Mouse (Mus musculus): Measurements from ENCODE around the gene Zbtb41. TPM values are rescaled to one million over a fixed set of nuclear protein-coding genes. Genes with fewer than 3 reads are reported as not detected.
"Not testable (repeated sequence)": the region's sequence is repeated elsewhere in the genome, so short reads cannot be mapped to it uniquely, and the experiment has no call there.

Gene Zbtb41
- polyA plus RNA-seq, 1 experiment: 2.0 TPM

DNA sequence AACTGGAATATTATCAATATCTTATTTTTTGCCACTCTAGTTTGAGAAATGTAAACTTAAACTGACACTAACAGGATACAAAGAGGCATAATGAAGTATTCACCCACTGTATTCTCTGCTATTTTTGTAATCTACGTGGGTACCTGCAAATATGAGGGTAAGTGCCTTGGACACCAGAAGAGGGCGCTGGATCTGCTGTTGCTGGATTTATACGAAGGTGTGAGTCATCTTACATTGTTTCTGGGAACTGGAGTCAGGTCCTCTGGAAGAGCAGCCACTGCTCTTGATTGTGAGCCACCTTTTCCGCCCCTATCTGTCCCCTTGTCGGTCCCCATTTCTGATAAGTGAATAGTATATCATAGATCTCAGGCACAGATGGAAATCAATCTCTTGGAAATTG lies 14.4 kb upstream of the Zbtb41 start:
- no peak overlapping the region for H3K4me3 ChIP-seq
- H3K27me3 ChIP-seq (ENCODE audit: control insufficient read depth, insufficient read depth, insufficient read length): no peaks in the 10 kb centered on the region
- no peak overlapping the region for H3K4me2 ChIP-seq (ENCODE audit: low read depth)
- TF ChIP-seq MYOD1 (IDR thresholded peaks at IDR 0.05; ENCODE audit: control insufficient read depth in 1 of 3, insufficient read length in 2 of 3, low read depth in 2 of 3) (no peak), CEBPB (IDR thresholded peaks at IDR 0.05; ENCODE audit: insufficient read depth, poor library complexity, severe bottlenecking) (no peak), SRF (IDR thresholded peaks at IDR 0.05; ENCODE audit: control insufficient read depth, insufficient read length, low read depth) (no peak), POLR2AphosphoS2 (IDR thresholded peaks at IDR 0.05; ENCODE audit: insufficient read length, low read depth) (no peak), E2F4 (IDR thresholded peaks at IDR 0.05; ENCODE audit: insufficient read depth) (no peak)
- no peaks in the 10 kb centered on the region for H3K79me2 ChIP-seq (ENCODE audit: control insufficient read depth, insufficient read depth)
- no peaks in the 10 kb centered on the region for H3K36me3 ChIP-seq (ENCODE audit: control insufficient read depth, insufficient read depth)
- no peak overlapping the region for H3ac ChIP-seq (ENCODE audit: control insufficient read depth, insufficient read length)

GRCm38 (mm10) chr1:139412365-139412764 lies 9.7 kb upstream of the Zbtb41 start:
- not testable (repeated sequence) for H3K4me3 ChIP-seq; H3K4me2 ChIP-seq (ENCODE audit: low read depth); H3ac ChIP-seq (ENCODE audit: control insufficient read depth, insufficient read length); H3K36me3 ChIP-seq (ENCODE audit: control insufficient read depth, insufficient read depth); H3K27me3 ChIP-seq (ENCODE audit: control insufficient read depth, insufficient read depth, insufficient read length); H3K79me2 ChIP-seq (ENCODE audit: control insufficient read depth, insufficient read depth)

DNA sequence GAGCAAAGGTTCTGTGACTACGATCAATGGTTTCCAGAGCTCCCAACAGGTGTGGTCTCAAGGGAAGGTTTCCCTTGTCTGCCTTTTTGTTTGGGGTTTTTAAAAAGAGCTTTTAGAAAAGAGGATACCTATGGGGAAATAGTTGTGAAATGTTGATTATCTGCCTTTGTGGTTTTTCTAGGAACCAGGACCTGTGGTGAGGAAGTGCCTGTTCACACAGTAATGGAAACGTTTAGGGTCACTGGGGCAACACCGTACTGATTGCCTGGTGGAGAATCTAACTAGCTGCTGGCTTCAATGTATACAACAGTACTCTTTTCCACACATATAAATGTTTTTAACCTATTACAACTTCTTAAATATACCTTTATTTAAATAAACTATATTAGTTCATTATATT lies 8.6 kb upstream of the Zbtb41 start:
- no peak overlapping the region for H3ac ChIP-seq (ENCODE audit: control insufficient read depth, insufficient read length)
- H3K4me2 ChIP-seq (ENCODE audit: low read depth): no peak overlapping the region
- no peak overlapping the region for H3K4me3 ChIP-seq
- H3K27me3 ChIP-seq (ENCODE audit: control insufficient read depth, insufficient read depth, insufficient read length): no peaks in the 10 kb centered on the region
- no peaks in the 10 kb centered on the region for H3K79me2 ChIP-seq (ENCODE audit: control insufficient read depth, insufficient read depth)
- TF ChIP-seq MAX (IDR thresholded peaks at IDR 0.05; ENCODE audit: low read depth): no peak
- TF ChIP-seq TCF12 (IDR thresholded peaks at IDR 0.05; ENCODE audit: insufficient read depth, poor library complexity, severe bottlenecking): no peak
- TF ChIP-seq USF1 (IDR thresholded peaks at IDR 0.05; ENCODE audit: low read depth): no peak
- TF ChIP-seq E2F4 (IDR thresholded peaks at IDR 0.05; ENCODE audit: insufficient read depth): no peak
- no peak for TF ChIP-seq TCF3 (IDR thresholded peaks at IDR 0.05; ENCODE audit: insufficient read length, low read depth)
- TF ChIP-seq POLR2A (IDR thresholded peaks at IDR 0.05; ENCODE audit: insufficient read length, low read depth): no peak
- TF ChIP-seq POLR2AphosphoS2 (IDR thresholded peaks at IDR 0.05; ENCODE audit: insufficient read length, low read depth): no peak
- TF ChIP-seq REST (IDR thresholded peaks at IDR 0.05; ENCODE audit: insufficient read depth, insufficient read length): no peak
- TF ChIP-seq MYOG (IDR thresholded peaks at IDR 0.05; ENCODE audit: control insufficient read depth in 1 of 3, insufficient read depth in 1 of 3, insufficient read length in 2 of 3, low read depth in 2 of 3): no peak
- TF ChIP-seq CEBPB (IDR thresholded peaks at IDR 0.05; ENCODE audit: insufficient read depth, poor library complexity, severe bottlenecking): no peak
- TF ChIP-seq MYOD1 (IDR thresholded peaks at IDR 0.05; ENCODE audit: control insufficient read depth in 1 of 3, insufficient read length in 2 of 3, low read depth in 2 of 3): no peak
- TF ChIP-seq SRF (IDR thresholded peaks at IDR 0.05; ENCODE audit: control insufficient read depth, insufficient read length, low read depth): no peak
- no peaks in the 10 kb centered on the region for H3K36me3 ChIP-seq (ENCODE audit: control insufficient read depth, insufficient read depth)

DNA sequence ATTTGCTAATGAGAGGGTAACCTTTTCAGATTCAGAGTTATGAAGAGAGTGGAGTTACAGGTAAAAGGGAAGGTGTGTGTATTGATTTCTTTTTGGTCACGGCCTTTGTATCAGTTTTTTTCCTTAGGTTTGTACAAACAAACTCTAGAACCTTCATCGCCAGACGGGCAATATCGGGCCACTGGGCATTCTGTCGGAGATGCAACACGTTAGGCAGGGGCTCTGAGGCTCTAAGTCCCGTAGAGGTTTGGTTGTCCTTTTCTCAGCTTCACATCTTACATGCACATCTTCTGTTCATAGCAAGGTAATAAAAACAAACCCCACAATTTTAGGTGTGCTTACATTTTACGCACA lies 590 bp upstream of the Zbtb41 start:
- Histone ChIP-seq H3ac (ENCODE audit: control insufficient read depth, insufficient read length) (peak overlapping the region; percentile 67), H3K79me2 (ENCODE audit: control insufficient read depth, insufficient read depth) (peaks cover 40% of the 10 kb centered on the region), H3K4me2 (ENCODE audit: low read depth) (peak overlapping the region; percentile 99), H3K27me3 (ENCODE audit: control insufficient read depth, insufficient read depth, insufficient read length) (no peaks in the 10 kb centered on the region), H3K36me3 (ENCODE audit: control insufficient read depth, insufficient read depth) (peaks cover 5% of the 10 kb centered on the region), H3K4me3 (peak overlapping the region; percentile 80)
- TF ChIP-seq MYOD1 (IDR thresholded peaks at IDR 0.05; ENCODE audit: control insufficient read depth in 1 of 3, insufficient read length in 2 of 3, low read depth in 2 of 3) (no peak), MAX (IDR thresholded peaks at IDR 0.05; ENCODE audit: low read depth) (no peak), POLR2A (IDR thresholded peaks at IDR 0.05; ENCODE audit: insufficient read length, low read depth) (no peak), MYOG (IDR thresholded peaks at IDR 0.05; ENCODE audit: control insufficient read depth in 1 of 3, insufficient read depth in 1 of 3, insufficient read length in 2 of 3, low read depth in 2 of 3) (no peak), CEBPB (IDR thresholded peaks at IDR 0.05; ENCODE audit: insufficient read depth, poor library complexity, severe bottlenecking) (no peak), E2F4 (IDR thresholded peaks at IDR 0.05; ENCODE audit: insufficient read depth) (no peak), USF1 (IDR thresholded peaks at IDR 0.05; ENCODE audit: low read depth) (no peak), TCF12 (IDR thresholded peaks at IDR 0.05; ENCODE audit: insufficient read depth, poor library complexity, severe bottlenecking) (no peak), SRF (IDR thresholded peaks at IDR 0.05; ENCODE audit: control insufficient read depth, insufficient read length, low read depth) (no peak), TCF3 (IDR thresholded peaks at IDR 0.05; ENCODE audit: insufficient read length, low read depth) (no peak), POLR2AphosphoS2 (IDR thresholded peaks at IDR 0.05; ENCODE audit: insufficient read length, low read depth) (no peak), REST (IDR thresholded peaks at IDR 0.05; ENCODE audit: insufficient read depth, insufficient read length) (no peak)

DNA sequence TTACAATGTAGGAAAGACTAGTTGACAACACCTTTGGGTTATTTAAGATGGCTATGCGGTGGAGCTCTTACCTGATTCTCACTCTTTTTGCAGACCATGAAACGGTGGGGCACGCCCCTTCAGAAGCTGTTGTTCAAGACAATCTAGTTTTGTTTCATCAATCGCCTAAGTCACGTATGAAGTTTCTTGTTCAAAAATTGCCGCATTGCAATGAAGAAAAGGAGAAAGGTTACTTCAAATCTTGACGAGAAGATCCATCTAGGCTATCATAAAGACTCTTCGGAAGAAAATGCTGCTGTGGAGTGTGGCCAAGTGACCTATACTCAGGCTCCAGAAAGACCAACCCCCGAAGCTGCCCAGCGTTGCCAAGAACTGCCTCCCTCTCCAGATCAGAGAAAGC lies 853 bp downstream of the Zbtb41 start:
- peaks cover 47% of the 10 kb centered on the region for H3K79me2 ChIP-seq (ENCODE audit: control insufficient read depth, insufficient read depth)
- H3K4me3 ChIP-seq: peak overlapping the region; percentile 80
- no peaks in the 10 kb centered on the region for H3K27me3 ChIP-seq (ENCODE audit: control insufficient read depth, insufficient read depth, insufficient read length)
- peak overlapping the region; percentile 67 for H3ac ChIP-seq (ENCODE audit: control insufficient read depth, insufficient read length)
- TF ChIP-seq MYOG (IDR thresholded peaks at IDR 0.05; ENCODE audit: control insufficient read depth in 1 of 3, insufficient read depth in 1 of 3, insufficient read length in 2 of 3, low read depth in 2 of 3) (no peak), SRF (IDR thresholded peaks at IDR 0.05; ENCODE audit: control insufficient read depth, insufficient read length, low read depth) (no peak), POLR2AphosphoS2 (IDR thresholded peaks at IDR 0.05; ENCODE audit: insufficient read length, low read depth) (no peak), TCF12 (IDR thresholded peaks at IDR 0.05; ENCODE audit: insufficient read depth, poor library complexity, severe bottlenecking) (no peak), TCF3 (IDR thresholded peaks at IDR 0.05; ENCODE audit: insufficient read length, low read depth) (no peak), MYOD1 (IDR thresholded peaks at IDR 0.05; ENCODE audit: control insufficient read depth in 1 of 3, insufficient read length in 2 of 3, low read depth in 2 of 3) (no peak), POLR2A (IDR thresholded peaks at IDR 0.05; ENCODE audit: insufficient read length, low read depth) (no peak), E2F4 (IDR thresholded peaks at IDR 0.05; ENCODE audit: insufficient read depth) (no peak), USF1 (IDR thresholded peaks at IDR 0.05; ENCODE audit: low read depth) (no peak), MAX (IDR thresholded peaks at IDR 0.05; ENCODE audit: low read depth) (no peak), REST (IDR thresholded peaks at IDR 0.05; ENCODE audit: insufficient read depth, insufficient read length) (no peak), CEBPB (IDR thresholded peaks at IDR 0.05; ENCODE audit: insufficient read depth, poor library complexity, severe bottlenecking) (no peak)
- H3K4me2 ChIP-seq (ENCODE audit: low read depth): peak overlapping the region; percentile 98
- peaks cover 5% of the 10 kb centered on the region for H3K36me3 ChIP-seq (ENCODE audit: control insufficient read depth, insufficient read depth)

Data from myocyte (in vitro differentiated cells).